Mouse (Mus musculus): ENCODE measurements at regions not wholly inside any gene's neighbourhood (a gene's known extent, or its start where the extent isn't known, plus 50 kb on each side); places are given as distances from the start of the nearest gene placed in this dataset.

DNA sequence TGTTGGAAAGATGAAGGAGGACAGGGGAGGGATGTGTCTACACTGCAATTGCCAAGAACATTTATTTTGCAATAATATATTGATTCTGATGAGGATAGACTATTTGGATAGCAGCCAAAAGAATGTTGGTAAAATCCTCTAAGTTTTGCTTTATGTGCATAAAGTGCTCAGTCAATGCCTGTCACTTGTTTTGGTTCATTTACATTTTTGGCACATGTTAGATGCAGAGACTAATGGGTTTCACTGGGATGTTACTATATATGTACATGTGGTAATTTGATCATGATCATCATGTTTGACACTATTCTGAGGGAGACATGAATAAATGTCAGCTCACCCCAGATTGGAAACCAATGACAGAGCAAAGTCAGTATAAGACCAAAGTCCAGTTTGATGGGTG is 237.2 kb downstream of the Hdgfl1 start:
- no peak overlapping the region for H3K27ac ChIP-seq (ENCODE audit: control insufficient read depth, low read depth, low read length)
- no peaks in the 10 kb centered on the region for H3K27me3 ChIP-seq (ENCODE audit: control insufficient read depth in 1 of 2, insufficient read depth in 2 of 2, low read length in 2 of 2)
- no peaks in the 10 kb centered on the region for H3K4me1 ChIP-seq (ENCODE audit: control insufficient read depth in 1 of 2, insufficient read depth in 2 of 2, low read length in 2 of 2)
- no peak overlapping the region for H3K4me3 ChIP-seq (ENCODE audit: control insufficient read depth in 1 of 2, insufficient read depth in 1 of 2, low read depth in 2 of 2, low read length in 2 of 2)
- no peak overlapping the region for H3K9ac ChIP-seq (ENCODE audit: control insufficient read depth, low read depth, low read length, poor library complexity, severe bottlenecking)
- H3K9me3 ChIP-seq (replicated peaks; ENCODE audit: insufficient read depth, low read length) = no peaks in the 10 kb centered on the region
- no peaks in the 10 kb centered on the region for H3K79me2 ChIP-seq (ENCODE audit: control insufficient read depth, insufficient read depth, low read length, poor library complexity)
- no peaks in the 10 kb centered on the region for H3K36me3 ChIP-seq (ENCODE audit: control insufficient read depth in 1 of 2, insufficient read depth in 2 of 2, low read length in 2 of 2)
- DNase-seq (ENCODE audit: low read depth, low spot score) = no peak
- no peak for TF ChIP-seq MAFK (IDR thresholded peaks at IDR 0.05; ENCODE audit: borderline replicate concordance, low read depth, low read length)
- no peak for TF ChIP-seq NRF1 (IDR thresholded peaks at IDR 0.05; ENCODE audit: insufficient read depth, low read depth, low read length, poor library complexity, severe bottlenecking)
- TF ChIP-seq BHLHE40 (IDR thresholded peaks at IDR 0.05; ENCODE audit: borderline replicate concordance, low read depth, low read length) = no peak
- TF ChIP-seq RCOR1 (IDR thresholded peaks at IDR 0.05; ENCODE audit: low read depth, low read length) = no peak
- TF ChIP-seq GABPA (IDR thresholded peaks at IDR 0.05; ENCODE audit: low read depth, low read length) = no peak
- no peak for TF ChIP-seq MYB (IDR thresholded peaks at IDR 0.05; ENCODE audit: low read depth, low read length)
- TF ChIP-seq CHD2 (IDR thresholded peaks at IDR 0.05; ENCODE audit: low read length) = no peak
- TF ChIP-seq RAD21 (IDR thresholded peaks at IDR 0.05; ENCODE audit: low read depth, low read length) = no peak
- no peak for TF ChIP-seq MAX (IDR thresholded peaks at IDR 0.05; ENCODE audit: low read length)
- no peak for TF ChIP-seq ELF1 (IDR thresholded peaks at IDR 0.05; ENCODE audit: low read depth, low read length)
- TF ChIP-seq MXI1 (IDR thresholded peaks at IDR 0.05; ENCODE audit: low read depth, low read length) = no peak
- no peak for TF ChIP-seq ZC3H11A (IDR thresholded peaks at IDR 0.05; ENCODE audit: low read depth, low read length)
- TF ChIP-seq POLR2AphosphoS2 (IDR thresholded peaks at IDR 0.05; ENCODE audit: low read length) = no peak
- TF ChIP-seq MEF2A (IDR thresholded peaks at IDR 0.05; ENCODE audit: extremely low read depth, insufficient replicate concordance, low read depth, low read length, poor library complexity, severe bottlenecking) = no peak
- no peak for TF ChIP-seq SIN3A (IDR thresholded peaks at IDR 0.05; ENCODE audit: low read length)
- TF ChIP-seq ETS1 (IDR thresholded peaks at IDR 0.05; ENCODE audit: low read depth, low read length) = no peak
- TF ChIP-seq ZNF384 (IDR thresholded peaks at IDR 0.05; ENCODE audit: low read depth, low read length) = no peak

DNA sequence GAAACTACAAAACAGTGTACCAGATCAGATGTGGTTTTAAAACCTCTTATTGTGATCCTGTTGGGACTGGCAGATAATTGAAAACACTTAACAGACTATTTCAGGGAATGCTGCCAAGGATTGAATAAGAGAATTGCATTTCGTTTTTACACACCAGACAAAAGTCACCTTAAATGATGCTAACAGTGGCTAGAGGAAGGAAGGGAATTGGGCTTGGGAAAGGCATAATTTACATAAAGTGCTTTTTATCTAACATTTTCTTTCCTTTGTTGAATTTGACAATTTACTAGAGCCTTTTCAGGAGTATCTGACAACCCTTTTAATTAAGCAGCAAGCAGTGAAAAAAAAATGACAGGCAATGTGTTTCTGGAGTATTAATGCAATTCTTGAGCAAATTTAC is 250.9 kb downstream of the Hdgfl1 start:
- no peaks in the 10 kb centered on the region for H3K4me1 ChIP-seq (ENCODE audit: control insufficient read depth in 1 of 2, insufficient read depth in 2 of 2, low read length in 2 of 2)
- no peaks in the 10 kb centered on the region for H3K27me3 ChIP-seq (ENCODE audit: control insufficient read depth in 1 of 2, insufficient read depth in 2 of 2, low read length in 2 of 2)
- no peaks in the 10 kb centered on the region for H3K79me2 ChIP-seq (ENCODE audit: control insufficient read depth, insufficient read depth, low read length, poor library complexity)
- TF ChIP-seq BHLHE40 (IDR thresholded peaks at IDR 0.05; ENCODE audit: borderline replicate concordance, low read depth, low read length) (no peak), POLR2AphosphoS2 (IDR thresholded peaks at IDR 0.05; ENCODE audit: low read length) (no peak), POLR2A (IDR thresholded peaks at IDR 0.05; ENCODE audit: control insufficient read depth in 1 of 2, insufficient read depth in 1 of 2, low read depth in 1 of 2, low read length in 2 of 2, poor library complexity in 1 of 2) (no peak), SMC3 (IDR thresholded peaks at IDR 0.05; ENCODE audit: low read depth, low read length) (no peak), MAZ (IDR thresholded peaks at IDR 0.05; ENCODE audit: low read depth, low read length) (no peak), ZNF384 (IDR thresholded peaks at IDR 0.05; ENCODE audit: low read depth, low read length) (no peak)
- no peaks in the 10 kb centered on the region for H3K36me3 ChIP-seq (ENCODE audit: control insufficient read depth in 1 of 2, insufficient read depth in 2 of 2, low read length in 2 of 2)
- no peak overlapping the region for H3K9ac ChIP-seq (ENCODE audit: control insufficient read depth, low read depth, low read length, poor library complexity, severe bottlenecking)
- DNase-seq (ENCODE audit: low read depth, low spot score) = no peak
- no peak overlapping the region for H3K27ac ChIP-seq (ENCODE audit: control insufficient read depth, low read depth, low read length)
- no peaks in the 10 kb centered on the region for H3K9me3 ChIP-seq (replicated peaks; ENCODE audit: insufficient read depth, low read length)
- H3K4me3 ChIP-seq (ENCODE audit: control insufficient read depth in 1 of 2, insufficient read depth in 1 of 2, low read depth in 2 of 2, low read length in 2 of 2) = no peak overlapping the region

Data from MEL (cell line).